Mouse (Mus musculus): ENCODE data around the gene Dolk.

DNA sequence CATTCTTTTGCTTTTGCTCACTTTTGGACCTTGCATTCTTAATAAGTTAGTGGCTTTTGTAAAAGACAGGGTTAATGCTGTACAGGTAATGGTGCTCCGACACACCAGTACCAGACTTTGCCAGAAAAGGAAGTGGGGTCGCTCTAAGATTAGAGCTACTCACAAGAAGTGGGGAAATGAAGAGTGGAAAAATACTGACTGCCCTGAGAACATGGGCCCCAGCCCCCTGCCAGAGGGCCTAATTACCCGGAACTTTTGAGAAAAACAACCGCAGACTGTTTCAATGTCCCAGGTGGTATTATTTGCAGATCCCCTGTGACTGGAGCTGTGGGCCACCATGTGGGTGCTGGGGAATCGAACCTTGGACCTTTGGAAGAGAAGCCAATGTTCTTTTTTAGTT is 50.5 kb downstream of the Dolk start:
- TF ChIP-seq CTCF (IDR thresholded peaks at IDR 0.05; ENCODE audit: extremely low read depth, insufficient read length, insufficient replicate concordance, low read depth, low read length) (no peak), POLR2A (IDR thresholded peaks at IDR 0.05; ENCODE audit: low read depth, low read length) (no peak)

Measured in small intestine, adult 2 months (tissue).